Comparison of ENCODE assay signal across 1 mouse cellular context in genomic region chr1:191025016-191026012, GRCm38 (mm10).
TF ChIP-seq lines count a peak whose summit lies in the region.

No protein-coding gene starts in this region.

TF ChIP-seq in MEL, 35 proteins besides CTCF, POLR2A, EP300 and RAD21 (continued from another document):
- no peak for TF ChIP-seq ELF1 (IDR thresholded peaks at IDR 0.05; ENCODE audit: low read depth, low read length)
- no peak for TF ChIP-seq TCF12 (IDR thresholded peaks at IDR 0.05; ENCODE audit: low read depth, low read length)
- no peak for TF ChIP-seq MAFK (IDR thresholded peaks at IDR 0.05; ENCODE audit: borderline replicate concordance, low read depth, low read length)
- TF ChIP-seq NELFE (IDR thresholded peaks at IDR 0.05; ENCODE audit: low read depth, low read length) = no peak
- no peak for TF ChIP-seq NRF1 (IDR thresholded peaks at IDR 0.05; ENCODE audit: insufficient read depth, low read depth, low read length, poor library complexity, severe bottlenecking)
- TF ChIP-seq HCFC1 (IDR thresholded peaks at IDR 0.05; ENCODE audit: low read depth, low read length) = no peak
- TF ChIP-seq GATA1 (IDR thresholded peaks at IDR 0.05; ENCODE audit: low read depth, low read length) = no peak
- no peak for TF ChIP-seq CHD1 (IDR thresholded peaks at IDR 0.05; ENCODE audit: low read depth, low read length)
- TF ChIP-seq MYC (IDR thresholded peaks at IDR 0.05; ENCODE audit: low read depth, low read length) = no peak
- no peak for TF ChIP-seq POLR2AphosphoS5 (IDR thresholded peaks at IDR 0.05; ENCODE audit: borderline replicate concordance, low read depth, low read length)
- no peak for TF ChIP-seq CHD2 (IDR thresholded peaks at IDR 0.05; ENCODE audit: low read length)
TF ChIP-seq in MEL: peak in this region for 0.
